Mouse (Mus musculus): Measurements from ENCODE around the gene Tmem9. TPM values are rescaled to one million over a fixed set of nuclear protein-coding genes. Genes with fewer than 3 reads are reported as not detected.
A peak's percentile ranks its signal among the peaks of the same experiment; 100 is the strongest.

Gene Tmem9
- polyA plus RNA-seq, 1 experiment: 132 TPM

GRCm38 (mm10) chr1:136052547-136052946 is 44.6 kb downstream of the Tmem9 start, which contains the start of gene Cacna1s:
Gene Cacna1s, plus strand, starts transcription at chr1:136052750.
- DNase-seq (ENCODE audit: low read depth): no peak
- no peak for TF ChIP-seq CTCF (IDR thresholded peaks at IDR 0.05; ENCODE audit: borderline replicate concordance, extremely low read depth, insufficient read depth, insufficient read length)
- no peak for TF ChIP-seq POLR2A (IDR thresholded peaks at IDR 0.05; ENCODE audit: borderline replicate concordance, extremely low read depth, insufficient read depth, insufficient read length, poor library complexity, severe bottlenecking)

GRCm38 (mm10) chr1:136055771-136056170 is 47.8 kb downstream of the Tmem9 start:
- no peak for TF ChIP-seq CTCF (IDR thresholded peaks at IDR 0.05; ENCODE audit: borderline replicate concordance, extremely low read depth, insufficient read depth, insufficient read length)
- no peak for TF ChIP-seq POLR2A (IDR thresholded peaks at IDR 0.05; ENCODE audit: borderline replicate concordance, extremely low read depth, insufficient read depth, insufficient read length, poor library complexity, severe bottlenecking)
- DNase-seq (ENCODE audit: low read depth): peak; percentile 84

DNA sequence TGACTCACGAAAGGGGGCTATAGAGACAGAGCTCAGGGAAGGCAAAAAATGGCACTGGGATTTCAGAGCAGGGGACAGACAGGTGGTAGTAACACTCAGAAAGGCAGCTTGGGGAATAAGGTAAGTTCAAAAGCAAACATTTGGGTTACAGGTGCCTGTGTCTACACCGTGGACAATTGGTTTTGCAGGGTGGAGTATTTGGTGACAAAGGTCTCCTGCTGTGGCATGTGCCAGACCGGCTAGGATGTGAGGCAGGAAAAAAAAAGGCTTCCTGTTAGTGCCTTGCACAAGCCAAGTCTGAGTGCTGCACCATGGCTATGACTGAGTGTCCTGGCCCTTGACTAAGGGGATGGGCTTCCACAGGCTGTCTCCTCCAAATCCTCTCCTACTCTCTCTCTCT is 50.6 kb downstream of the Tmem9 start:
- no peak for TF ChIP-seq CTCF (IDR thresholded peaks at IDR 0.05; ENCODE audit: borderline replicate concordance, extremely low read depth, insufficient read depth, insufficient read length)
- TF ChIP-seq POLR2A (IDR thresholded peaks at IDR 0.05; ENCODE audit: borderline replicate concordance, extremely low read depth, insufficient read depth, insufficient read length, poor library complexity, severe bottlenecking): no peak
- no peak for DNase-seq (ENCODE audit: low read depth)

DNA sequence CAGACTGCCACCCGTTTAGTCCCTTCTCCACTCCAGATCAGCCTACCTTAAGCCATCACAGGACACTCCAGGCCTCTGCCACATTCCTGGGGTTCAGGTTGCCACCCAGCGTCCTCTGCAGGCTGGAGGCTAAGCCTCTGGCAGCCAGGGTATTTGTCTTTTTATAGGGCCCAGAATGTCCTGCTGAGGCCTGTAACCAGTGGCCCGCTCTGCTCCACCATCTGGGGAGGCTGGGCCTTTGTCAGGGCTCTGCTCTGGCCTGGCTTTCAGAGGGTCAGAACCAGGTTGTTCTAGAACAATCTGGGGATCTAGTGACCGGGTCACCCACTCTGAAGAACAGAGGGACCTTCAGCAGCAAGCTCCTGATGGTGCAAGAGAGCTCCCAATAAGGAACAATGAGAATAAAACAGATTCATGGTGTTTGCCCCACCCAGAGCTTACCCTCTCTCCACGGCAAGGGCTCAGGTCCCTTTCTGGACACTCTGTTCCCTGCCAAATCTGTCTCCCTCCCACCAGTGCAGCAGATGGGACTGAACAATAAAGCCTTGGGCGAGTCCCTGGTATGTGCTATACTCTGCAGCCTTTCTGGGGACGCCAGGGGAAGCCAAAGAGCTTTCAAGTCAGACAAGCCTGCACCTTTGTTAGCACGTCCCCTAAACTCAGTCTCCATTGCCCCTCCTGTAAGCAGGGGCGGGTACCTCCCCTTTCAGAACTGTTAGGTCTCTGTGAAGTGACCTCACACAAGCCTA is 53.3 kb downstream of the Tmem9 start:
- DNase-seq (ENCODE audit: low read depth): peak; percentile 61
- no peak for TF ChIP-seq POLR2A (IDR thresholded peaks at IDR 0.05; ENCODE audit: borderline replicate concordance, extremely low read depth, insufficient read depth, insufficient read length, poor library complexity, severe bottlenecking)
- no peak for TF ChIP-seq CTCF (IDR thresholded peaks at IDR 0.05; ENCODE audit: borderline replicate concordance, extremely low read depth, insufficient read depth, insufficient read length)

DNA sequence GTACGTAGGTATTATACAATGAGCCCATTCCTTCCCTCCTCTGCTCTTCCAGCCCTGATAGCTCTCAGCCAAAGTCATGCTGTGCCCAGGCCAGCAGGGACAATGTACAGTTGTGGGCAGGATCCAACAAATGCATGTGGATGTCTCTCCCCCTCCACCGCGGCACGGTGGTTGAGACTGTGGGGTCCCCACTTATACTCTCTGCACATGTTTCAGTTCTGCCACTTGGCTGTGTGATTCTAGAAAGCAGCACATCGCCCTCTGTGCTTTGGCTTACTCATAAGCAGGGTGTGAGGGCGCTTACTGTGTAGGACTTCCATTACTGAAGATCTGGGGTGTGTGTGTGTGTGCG is 53.8 kb downstream of the Tmem9 start:
- DNase-seq (ENCODE audit: low read depth): no peak

GRCm38 (mm10) chr1:136063991-136064390 is 56.0 kb downstream of the Tmem9 start:
- no peak for DNase-seq (ENCODE audit: low read depth)
- no peak for TF ChIP-seq CTCF (IDR thresholded peaks at IDR 0.05; ENCODE audit: borderline replicate concordance, extremely low read depth, insufficient read depth, insufficient read length)
- no peak for TF ChIP-seq POLR2A (IDR thresholded peaks at IDR 0.05; ENCODE audit: borderline replicate concordance, extremely low read depth, insufficient read depth, insufficient read length, poor library complexity, severe bottlenecking)

More for the DNA sequence above, 53.8 kb downstream of the Tmem9 start:
- TF ChIP-seq CTCF (IDR thresholded peaks at IDR 0.05; ENCODE audit: borderline replicate concordance, extremely low read depth, insufficient read depth, insufficient read length) (no peak), POLR2A (IDR thresholded peaks at IDR 0.05; ENCODE audit: borderline replicate concordance, extremely low read depth, insufficient read depth, insufficient read length, poor library complexity, severe bottlenecking) (no peak)

- DNase-seq (ENCODE audit: low read depth): no peak
- TF ChIP-seq CTCF (IDR thresholded peaks at IDR 0.05; ENCODE audit: borderline replicate concordance, extremely low read depth, insufficient read depth, insufficient read length) (no peak), POLR2A (IDR thresholded peaks at IDR 0.05; ENCODE audit: borderline replicate concordance, extremely low read depth, insufficient read depth, insufficient read length, poor library complexity, severe bottlenecking) (no peak)
Observed at GRCm38 (mm10) chr1:136066621-136067020, 58.7 kb downstream of the Tmem9 start.

DNA sequence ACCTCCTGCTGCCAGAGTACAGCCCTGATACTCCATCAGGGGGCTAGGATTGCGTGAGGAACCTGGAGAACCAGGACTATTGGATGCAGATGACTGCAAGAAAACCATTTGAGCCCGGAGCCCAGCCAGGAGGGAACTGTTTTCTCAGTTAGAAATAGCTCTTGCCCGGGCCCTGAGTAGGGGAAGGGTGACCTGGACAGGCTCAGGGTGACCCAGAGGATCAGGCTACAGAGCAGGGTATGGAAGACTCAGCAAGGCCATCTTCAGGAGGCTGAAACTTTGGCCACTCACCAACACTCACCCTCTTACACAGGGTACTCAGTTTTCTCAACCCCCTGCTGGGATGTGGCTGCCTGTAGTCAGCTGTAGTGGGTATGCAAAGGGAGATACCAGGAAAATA is 59.6 kb downstream of the Tmem9 start:
- no peak for DNase-seq (ENCODE audit: low read depth)
- TF ChIP-seq CTCF (IDR thresholded peaks at IDR 0.05; ENCODE audit: borderline replicate concordance, extremely low read depth, insufficient read depth, insufficient read length) (no peak), POLR2A (IDR thresholded peaks at IDR 0.05; ENCODE audit: borderline replicate concordance, extremely low read depth, insufficient read depth, insufficient read length, poor library complexity, severe bottlenecking) (no peak)

DNA sequence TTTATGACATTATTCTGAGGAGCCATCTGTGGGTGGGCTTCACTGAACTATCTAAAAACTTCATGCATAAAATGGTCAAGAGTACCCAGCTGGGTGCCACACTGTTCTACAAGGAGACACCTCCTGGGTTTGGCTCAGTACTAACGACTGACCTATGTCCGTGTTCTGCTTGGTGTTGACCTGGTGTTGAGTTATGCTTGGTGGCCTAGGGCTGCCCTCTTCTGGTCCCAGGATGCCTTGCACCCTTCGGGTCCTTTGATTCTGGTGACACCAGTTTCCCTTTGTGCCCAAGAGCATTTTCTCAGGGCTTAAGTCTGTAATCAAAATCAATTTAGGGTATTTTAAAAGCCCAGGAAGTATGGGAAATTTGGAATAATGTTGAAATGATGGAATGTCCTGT is 68.1 kb downstream of the Tmem9 start:
- DNase-seq (ENCODE audit: low read depth): peak; percentile 43
- TF ChIP-seq CTCF (IDR thresholded peaks at IDR 0.05; ENCODE audit: borderline replicate concordance, extremely low read depth, insufficient read depth, insufficient read length): peak; percentile 72
- no peak for TF ChIP-seq POLR2A (IDR thresholded peaks at IDR 0.05; ENCODE audit: borderline replicate concordance, extremely low read depth, insufficient read depth, insufficient read length, poor library complexity, severe bottlenecking)

DNA sequence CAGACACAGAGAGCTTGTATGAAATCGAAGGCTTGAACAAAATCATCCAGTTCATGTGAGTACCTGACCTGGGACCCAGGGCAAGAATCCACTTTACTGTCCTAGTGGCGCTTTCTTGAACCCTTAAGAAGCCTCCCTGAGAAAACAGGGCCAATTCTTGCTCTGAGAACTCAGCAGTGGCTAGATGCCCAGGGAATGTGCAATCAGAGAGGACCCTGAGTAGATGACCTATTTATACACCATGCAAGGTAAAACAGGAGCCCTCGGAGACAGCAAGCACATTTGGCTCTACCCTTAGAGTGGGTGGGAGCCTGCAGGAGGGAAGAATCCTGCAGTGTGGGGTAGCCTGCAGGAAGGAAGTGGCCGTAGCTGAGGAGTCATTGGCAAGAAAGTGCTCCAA is 69.7 kb downstream of the Tmem9 start:
- TF ChIP-seq CTCF (IDR thresholded peaks at IDR 0.05; ENCODE audit: borderline replicate concordance, extremely low read depth, insufficient read depth, insufficient read length): no peak
- TF ChIP-seq POLR2A (IDR thresholded peaks at IDR 0.05; ENCODE audit: borderline replicate concordance, extremely low read depth, insufficient read depth, insufficient read length, poor library complexity, severe bottlenecking): no peak
- DNase-seq (ENCODE audit: low read depth): no peak

DNA sequence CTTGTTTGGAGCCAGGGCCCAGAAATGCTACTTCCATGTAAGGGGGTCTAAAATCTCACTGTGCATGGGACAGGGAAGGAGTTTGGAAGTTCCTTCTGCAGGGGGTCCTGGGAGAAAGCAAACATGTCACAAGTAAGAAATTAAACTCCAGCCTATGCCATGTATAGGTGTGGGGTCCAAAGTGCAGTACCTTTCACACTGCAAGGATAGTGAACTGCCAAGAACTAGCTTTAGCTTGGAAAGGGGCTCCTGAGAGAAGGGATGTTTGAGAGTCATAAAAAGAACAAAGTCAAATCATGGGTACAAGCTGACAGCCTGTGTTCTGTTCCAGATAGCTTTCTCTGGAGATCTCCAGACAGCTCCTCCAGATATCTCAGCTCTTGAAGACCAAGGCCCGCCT is 73.2 kb downstream of the Tmem9 start:
- DNase-seq (ENCODE audit: low read depth): no peak
- TF ChIP-seq CTCF (IDR thresholded peaks at IDR 0.05; ENCODE audit: borderline replicate concordance, extremely low read depth, insufficient read depth, insufficient read length) (no peak), POLR2A (IDR thresholded peaks at IDR 0.05; ENCODE audit: borderline replicate concordance, extremely low read depth, insufficient read depth, insufficient read length, poor library complexity, severe bottlenecking) (no peak)

Other genes with a start within 250 kb of the Tmem9 start
- gene Phlda3, start 242.0 kb upstream of the Tmem9 start, polyA plus RNA-seq (2012; rRNA removed): 18.6 and 20.1 TPM in 2 replicates
- gene Tnni1, start 228.7 kb upstream of the Tmem9 start, polyA plus RNA-seq (2012; rRNA removed): 2.6 and 3.1 TPM in 2 replicates
- gene Lad1, start 189.6 kb upstream of the Tmem9 start, polyA plus RNA-seq (2012; rRNA removed): 0.81 and 0.93 TPM in 2 replicates
- gene Tnnt2, start 171.8 kb upstream of the Tmem9 start, polyA plus RNA-seq (2012; rRNA removed): 0.71 and 1.0 TPM in 2 replicates
- gene Pkp1, start 88.9 kb upstream of the Tmem9 start, polyA plus RNA-seq (2012; rRNA removed): 1.8 and 2.6 TPM in 2 replicates
- 0.04 and 0.11 TPM in 2 replicates for gene Igfn1, start 1.8 kb upstream of the Tmem9 start, polyA plus RNA-seq (2012; rRNA removed)
- gene Ascl5, start 42.7 kb downstream of the Tmem9 start, polyA plus RNA-seq (2012; rRNA removed): 0.15 and 0.30 TPM in 2 replicates
- 0.40 and 0.74 TPM in 2 replicates for gene Cacna1s, start 44.6 kb downstream of the Tmem9 start, polyA plus RNA-seq (2012; rRNA removed)
- 140 and 182 TPM in 2 replicates for gene Kif21b, start 123.2 kb downstream of the Tmem9 start, polyA plus RNA-seq (2012; rRNA removed)
- 0.50 and 0.77 TPM in 2 replicates for gene Mroh3, start 204.7 kb downstream of the Tmem9 start, polyA plus RNA-seq (2012; rRNA removed)
- gene Inava, start 226.1 kb downstream of the Tmem9 start, polyA plus RNA-seq (2012; rRNA removed): 8.2 and 11.6 TPM in 2 replicates

Measured in brain, embryonic 14.5 days (tissue).